Mouse (Mus musculus) heart, postnatal 0 days (tissue): ENCODE measurements around the gene Snrk.

ENCODE experiments used
- CTCF ChIP-seq: IDR thresholded peaks from 2 replicates; pipeline ENCODE4 v1.5.1; 2016; ENCODE audit warnings: antibody characterized with exemption, control low read depth, low read depth
- EP300 ChIP-seq: IDR thresholded peaks from 2 replicates; pipeline ENCODE4 v1.6.1; 2016; ENCODE audit warnings: antibody characterized with exemption, low read depth

DNA sequence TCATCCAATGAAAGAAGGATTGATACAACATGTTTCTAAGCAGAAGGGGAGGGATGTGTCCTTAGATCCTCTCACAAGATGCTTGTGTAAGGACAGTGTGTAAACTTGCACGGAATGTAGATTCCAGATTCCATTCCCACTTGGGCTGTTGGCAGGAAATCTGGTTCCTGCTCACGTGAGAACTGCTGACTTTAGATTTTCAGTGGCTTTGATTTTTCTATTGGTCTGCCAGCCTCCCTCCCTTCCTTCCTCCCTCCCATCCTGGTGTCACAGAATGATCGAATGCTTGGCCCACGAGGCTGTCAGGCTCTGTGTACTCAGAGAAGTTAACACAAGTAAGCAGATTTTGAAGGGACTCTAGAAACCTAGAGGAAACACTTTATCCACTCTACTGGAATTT is 32.9 kb upstream of the Snrk start:
- TF ChIP-seq CTCF (no peak), EP300 (peak; percentile 90)
